Mouse (Mus musculus) C2C12 (cell line): ENCODE measurements around the gene Aldh3b2. TPM values are rescaled to one million over a fixed set of nuclear protein-coding genes. Genes with fewer than 3 reads are reported as not detected.

Experiments used
- H3K27me3 ChIP-seq: one replicate; pipeline ENCODE4 v1.6.1; 2011; ENCODE audit not compliant: control insufficient read depth, insufficient read depth, insufficient read length
- H3K36me3 ChIP-seq: one replicate; pipeline ENCODE4 v1.6.1; 2011; ENCODE audit not compliant: control insufficient read depth, insufficient read depth
- H3K4me3 ChIP-seq: one replicate; pipeline ENCODE4 v1.5.1; 2011; ENCODE audit warnings: mild to moderate bottlenecking, control low read depth; ENCODE audit not compliant: poor library complexity, insufficient read depth, severe bottlenecking
- H3K79me2 ChIP-seq: one replicate; pipeline ENCODE4 v1.6.1; 2011; ENCODE audit not compliant: control insufficient read depth, insufficient read depth
- H3K79me3 ChIP-seq: one replicate; pipeline ENCODE4 v1.6.1; 2011; ENCODE audit warnings: low read depth, control low read depth
- H3ac ChIP-seq: one replicate; pipeline ENCODE3; 2011; ENCODE audit warnings: low read depth; ENCODE audit not compliant: control insufficient read depth, insufficient read length
- CEBPB ChIP-seq: IDR thresholded peaks from one replicate; pipeline ENCODE4 v1.6.1; 2011; ENCODE audit warnings: low read depth, mild to moderate bottlenecking, control low read depth, moderate library complexity
- CTCF ChIP-seq: IDR thresholded peaks from one replicate; pipeline ENCODE4 v1.5.1; 2011; ENCODE audit not compliant: control insufficient read depth, insufficient read depth, insufficient read length
- FOSL1 ChIP-seq: IDR thresholded peaks from one replicate; pipeline ENCODE4 v1.8.0; 2011; ENCODE audit warnings: mild to moderate bottlenecking, low read length; ENCODE audit not compliant: poor library complexity, insufficient read depth, severe bottlenecking
- MAX ChIP-seq: IDR thresholded peaks from one replicate; pipeline ENCODE4 v1.6.1; 2011; ENCODE audit warnings: mild to moderate bottlenecking, control low read depth
- MYOD1 ChIP-seq: IDR thresholded peaks from one replicate; pipeline ENCODE4 v1.6.1; 2011; ENCODE audit warnings: low read depth; ENCODE audit not compliant: control insufficient read depth, insufficient read length
- MYOG ChIP-seq: IDR thresholded peaks from one replicate; pipeline ENCODE4 v1.6.1; 2011; ENCODE audit not compliant: control insufficient read depth, insufficient read length; ENCODE audit errors: extremely low read depth
- USF1 ChIP-seq: IDR thresholded peaks from one replicate; pipeline ENCODE4 v1.6.1; 2011; ENCODE audit warnings: low read depth, mild to moderate bottlenecking, control low read depth, moderate library complexity
- polyA plus RNA-seq: library from polyadenylated mRNA; unstranded; fragments of >200 nt; fragmentation: generic; extraction: Trizol; gene quantifications from one replicate; pipeline ENCODE4 v1.2.1, GENCODE M21; 2012; ENCODE audit warnings: missing spikeins

The Aldh3b2 gene
- polyA plus RNA-seq, 1 experiment, result not detected

DNA sequence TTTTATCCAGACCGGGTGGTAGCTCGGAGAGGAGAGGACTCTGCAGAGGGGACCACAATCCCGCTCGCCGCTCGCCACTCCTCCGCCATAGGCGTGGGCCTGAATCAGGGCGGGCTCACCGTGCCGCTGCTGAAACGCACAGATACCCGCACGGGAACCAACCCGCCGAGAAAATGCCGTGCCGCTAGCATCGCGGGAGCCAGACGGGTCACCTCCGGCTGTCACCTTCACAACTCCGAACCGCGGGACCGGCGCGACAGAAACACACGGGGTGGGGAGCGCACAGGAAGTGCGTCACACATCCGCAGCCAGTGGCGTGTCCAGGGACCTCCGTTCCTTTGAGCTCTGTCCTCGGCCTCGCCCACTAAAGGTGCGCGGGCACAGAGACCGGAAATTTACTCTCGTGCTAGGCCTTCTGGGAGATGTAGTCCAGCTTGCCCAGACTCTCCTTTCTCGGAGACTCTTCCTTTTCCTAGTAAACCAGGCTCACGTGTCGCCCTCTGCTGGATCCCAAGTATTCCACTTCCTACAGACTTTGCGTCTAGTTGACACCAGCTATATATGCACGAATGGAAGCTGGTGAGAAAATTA is 40.4 kb downstream of the Aldh3b2 start, which contains the start of gene Ndufv1:
TSS of gene Ndufv1 (minus strand) at position 375 of the 591 bp plus-strand sequence.
- Histone ChIP-seq H3K27me3 (no peaks in the 10 kb centered on the region), H3K36me3 (peaks cover 33% of the 10 kb centered on the region), H3K79me3 (peaks cover 8% of the 10 kb centered on the region), H3K4me3 (peak within 1 kb of the TSS; percentile 97), H3ac (peak within 1 kb of the TSS; percentile 91), H3K79me2 (peaks cover 15% of the 10 kb centered on the region)
- TF ChIP-seq MAX, result peak; percentile 66
- TF ChIP-seq CTCF, result peak; percentile 70
- no peak for TF ChIP-seq MYOG
- no peak for TF ChIP-seq MYOD1
- TF ChIP-seq FOSL1, result no peak
- peak; percentile 53 for TF ChIP-seq USF1

- peaks cover 27% of the 10 kb centered on the region for H3K36me3 ChIP-seq
Observed at GRCm38 (mm10) chr19:4013066-4013465, 40.9 kb downstream of the Aldh3b2 start.

DNA sequence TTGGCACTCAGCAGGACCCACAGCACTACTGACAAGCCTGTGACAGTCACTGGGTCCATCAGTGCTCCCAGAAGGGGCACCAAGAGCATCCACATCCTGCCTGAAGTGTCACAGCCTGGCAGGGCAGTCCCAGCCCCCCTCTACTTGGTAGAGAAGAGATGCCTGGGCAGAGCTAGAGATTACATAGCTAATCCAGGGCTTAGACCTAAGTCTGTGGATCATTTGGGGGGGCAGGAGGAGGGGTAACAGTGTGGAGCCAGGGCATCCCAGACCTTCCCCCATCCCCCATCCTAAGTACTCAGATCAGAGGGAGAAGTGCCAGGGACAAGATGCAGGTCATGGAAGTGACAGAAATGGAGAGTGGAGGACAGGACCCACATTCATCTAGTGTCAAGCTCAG is 42.7 kb downstream of the Aldh3b2 start:
- Histone ChIP-seq H3K36me3 (peaks cover 13% of the 10 kb centered on the region), H3K79me3 (peaks cover 8% of the 10 kb centered on the region)
- TF ChIP-seq CTCF (no peak), MYOG (no peak), CEBPB (no peak), MYOD1 (no peak), FOSL1 (no peak), MAX (no peak), USF1 (no peak)

More at GRCm38 (mm10) chr19:4013066-4013465, 40.9 kb downstream of the Aldh3b2 start:
- Histone ChIP-seq H3K4me3 (no peak overlapping the region), H3K27me3 (no peaks in the 10 kb centered on the region), H3K79me2 (peaks cover 15% of the 10 kb centered on the region), H3K79me3 (peaks cover 8% of the 10 kb centered on the region), H3ac (peak overlapping the region; percentile 55)
- no peak for TF ChIP-seq CTCF
- no peak for TF ChIP-seq MYOD1
- no peak for TF ChIP-seq MAX
- no peak for TF ChIP-seq USF1
- no peak for TF ChIP-seq MYOG
- TF ChIP-seq FOSL1, result no peak
- TF ChIP-seq CEBPB, result no peak

DNA sequence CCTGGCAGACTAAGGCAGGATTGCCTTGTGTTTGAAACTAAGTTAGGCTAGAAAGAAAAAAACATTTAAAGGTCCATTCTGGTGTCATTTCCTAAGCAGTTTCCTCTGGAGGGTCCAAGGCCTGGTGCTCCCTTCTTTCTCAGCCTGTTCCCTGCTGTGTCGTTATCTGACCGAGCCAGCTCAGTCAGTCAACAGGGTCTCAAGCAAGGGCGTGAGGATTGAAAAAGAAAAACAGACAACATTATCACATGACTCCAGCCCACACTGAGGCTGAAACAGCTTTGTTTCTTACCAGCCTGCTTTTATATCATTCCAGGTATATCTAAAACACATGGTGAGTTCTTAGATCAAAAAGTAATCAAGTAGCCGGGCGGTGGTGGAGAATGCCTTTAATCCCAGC is 43.5 kb downstream of the Aldh3b2 start:
- H3K79me2 ChIP-seq, result peaks cover 15% of the 10 kb centered on the region
- H3K79me3 ChIP-seq, result peaks cover 8% of the 10 kb centered on the region
- no peaks in the 10 kb centered on the region for H3K27me3 ChIP-seq
- no peak overlapping the region for H3ac ChIP-seq
- H3K36me3 ChIP-seq, result peaks cover 7% of the 10 kb centered on the region
- no peak for TF ChIP-seq USF1
- TF ChIP-seq CTCF, result no peak
- no peak for TF ChIP-seq FOSL1
- TF ChIP-seq MAX, result no peak
- TF ChIP-seq MYOG, result no peak
- no peak for TF ChIP-seq MYOD1
- no peak for TF ChIP-seq CEBPB
- H3K4me3 ChIP-seq, result no peak overlapping the region

More for the DNA sequence above, 42.7 kb downstream of the Aldh3b2 start:
- Histone ChIP-seq H3K4me3 (no peak overlapping the region), H3ac (no peak overlapping the region), H3K79me2 (peaks cover 15% of the 10 kb centered on the region), H3K27me3 (no peaks in the 10 kb centered on the region)

DNA sequence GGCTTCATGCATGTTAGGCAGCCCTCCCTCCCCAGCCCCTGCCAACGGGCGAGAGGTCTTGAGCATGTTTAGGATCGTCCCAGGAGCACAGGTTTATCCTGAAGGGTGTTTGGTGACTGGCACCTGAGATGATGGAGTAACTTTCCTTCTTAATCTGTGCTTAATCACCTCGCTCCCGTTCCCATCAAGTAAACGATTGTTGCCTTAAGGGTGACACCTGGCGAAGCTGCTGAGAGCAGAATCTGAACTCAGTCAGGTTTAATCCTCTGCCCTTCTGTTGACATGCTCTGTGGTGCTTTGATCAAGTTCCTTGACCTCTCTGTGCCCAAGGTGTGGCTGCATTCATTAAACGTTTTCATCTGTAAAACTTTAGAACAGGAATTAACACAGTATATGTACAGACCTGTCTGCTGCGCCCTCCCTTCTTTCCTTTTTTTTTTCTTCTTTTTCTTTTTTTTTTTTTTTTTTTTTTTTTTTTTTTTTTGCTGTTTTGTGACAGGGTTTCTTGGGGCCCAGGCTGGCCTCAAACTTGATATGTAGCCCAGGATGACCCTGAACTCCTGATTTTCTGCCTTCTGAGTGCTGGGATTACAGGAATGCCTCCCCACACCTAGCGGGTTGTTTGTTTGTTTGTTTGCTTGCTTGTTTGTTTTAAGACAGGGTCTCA is 45.9 kb downstream of the Aldh3b2 start:
- TF ChIP-seq MAX (no peak), CEBPB (no peak), FOSL1 (no peak), CTCF (no peak), MYOD1 (no peak), MYOG (no peak)
- no peaks in the 10 kb centered on the region for H3K79me3 ChIP-seq
- H3K4me3 ChIP-seq, result no peak overlapping the region
- no peaks in the 10 kb centered on the region for H3K79me2 ChIP-seq
- no peaks in the 10 kb centered on the region for H3K27me3 ChIP-seq
- H3ac ChIP-seq, result no peak overlapping the region
- no peaks in the 10 kb centered on the region for H3K36me3 ChIP-seq
